Mouse (Mus musculus) cerebellum, adult 9-11 months (tissue): Measurements from ENCODE around the gene Pla2g12b.
"Not testable (repeated sequence)": the region's sequence is repeated elsewhere in the genome, so short reads cannot be mapped to it uniquely, and the experiment has no call there.

Experiments
- DNase-seq: peaks from one replicate; pipeline ENCODE4 v3.0.0; 2022

Pla2g12b gene

DNA sequence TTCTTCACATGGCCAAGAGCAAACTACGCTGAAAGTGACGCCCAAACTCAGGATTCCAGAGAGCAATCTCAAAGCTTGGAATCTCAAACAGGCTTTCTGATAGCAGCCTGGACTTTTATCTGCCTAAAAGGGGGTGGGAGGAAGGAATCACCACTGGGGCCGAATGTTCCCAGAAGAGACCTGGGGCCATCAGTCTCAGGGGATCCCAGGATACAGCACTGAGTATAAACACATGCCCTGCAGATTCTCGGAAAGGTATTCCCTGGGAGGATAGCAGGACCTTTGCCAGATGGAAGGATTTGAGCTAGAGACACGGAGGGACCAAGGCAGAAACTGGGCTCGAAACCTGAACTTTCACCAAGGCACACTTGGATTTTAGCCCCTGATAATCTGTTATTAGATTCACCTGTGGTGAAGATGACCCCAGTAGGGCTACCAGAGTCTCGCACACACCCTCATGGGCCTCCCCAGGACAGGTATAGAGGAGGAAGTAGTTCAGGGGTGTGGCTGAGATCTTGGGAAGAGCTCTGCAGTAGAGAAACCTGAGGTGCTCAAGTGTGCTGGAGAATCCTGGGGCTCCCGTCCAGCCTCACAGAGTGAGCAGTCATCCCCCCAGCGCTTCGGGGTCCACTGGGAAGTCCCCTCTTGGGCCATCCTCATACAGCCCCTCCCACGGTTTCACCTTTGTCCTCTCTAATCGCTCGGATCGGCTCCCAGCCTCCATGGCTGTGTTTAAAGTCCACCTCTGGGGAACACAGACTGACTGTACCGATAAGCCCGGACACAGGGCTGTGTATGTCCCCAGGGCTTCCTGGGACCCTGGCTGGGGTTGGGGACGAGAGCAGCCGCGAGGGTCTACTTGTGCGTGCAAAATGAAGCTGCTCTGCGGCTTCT, at the start of gene Pla2g12b:
Gene Pla2g12b (plus strand): TSS at position 762 of the 894 bp plus-strand sequence.
- no peak for DNase-seq

- DNase-seq, result no peak
Observed at GRCm38 (mm10) chr10:59354120-59354519, 49.3 kb upstream of the Pla2g12b start.

- DNase-seq, result no peak
Observed at GRCm38 (mm10) chr10:59355020-59355419, 48.4 kb upstream of the Pla2g12b start.

DNA sequence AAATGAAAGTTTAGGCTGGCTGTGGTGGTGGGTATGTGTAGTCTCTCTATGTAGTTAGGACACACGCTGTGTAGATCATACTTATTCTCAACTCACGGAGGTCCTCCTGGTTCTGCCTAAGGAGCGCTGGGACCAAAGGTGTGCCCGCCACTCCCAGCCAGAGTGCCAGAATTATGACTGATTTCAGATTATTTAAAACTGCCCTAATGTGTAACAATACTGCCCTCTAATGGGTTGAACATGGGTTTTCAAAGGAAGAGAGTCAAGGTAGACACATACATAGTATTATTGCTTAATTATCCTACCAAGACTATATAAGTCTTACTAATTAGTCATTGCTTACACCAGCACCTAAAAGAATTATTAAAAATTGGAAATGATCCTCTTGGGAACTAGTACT, 44.7 kb upstream of the Pla2g12b start:
- no peak for DNase-seq

DNA sequence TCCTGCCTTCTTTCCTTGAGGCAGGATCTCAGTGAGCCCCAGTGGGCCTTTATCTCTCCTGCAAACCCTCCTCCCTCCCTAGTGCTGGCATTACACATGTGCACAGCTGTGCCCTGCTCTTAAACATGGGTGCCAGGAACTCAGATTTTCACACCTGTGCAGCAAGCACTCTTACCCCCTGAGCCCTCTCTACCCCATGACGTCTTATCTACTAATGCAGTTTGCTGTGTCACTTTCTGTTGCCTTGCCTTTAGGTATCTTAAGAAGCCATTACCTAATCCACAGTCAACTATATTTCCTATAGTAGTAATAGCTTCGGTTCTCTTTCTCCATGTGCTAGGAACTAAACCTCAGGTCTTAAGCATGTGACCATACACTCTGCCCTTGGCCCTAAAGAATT, 40.3 kb upstream of the Pla2g12b start:
- no peak for DNase-seq

- DNase-seq, result no peak
Observed at GRCm38 (mm10) chr10:59364551-59364950, 38.9 kb upstream of the Pla2g12b start.

DNA sequence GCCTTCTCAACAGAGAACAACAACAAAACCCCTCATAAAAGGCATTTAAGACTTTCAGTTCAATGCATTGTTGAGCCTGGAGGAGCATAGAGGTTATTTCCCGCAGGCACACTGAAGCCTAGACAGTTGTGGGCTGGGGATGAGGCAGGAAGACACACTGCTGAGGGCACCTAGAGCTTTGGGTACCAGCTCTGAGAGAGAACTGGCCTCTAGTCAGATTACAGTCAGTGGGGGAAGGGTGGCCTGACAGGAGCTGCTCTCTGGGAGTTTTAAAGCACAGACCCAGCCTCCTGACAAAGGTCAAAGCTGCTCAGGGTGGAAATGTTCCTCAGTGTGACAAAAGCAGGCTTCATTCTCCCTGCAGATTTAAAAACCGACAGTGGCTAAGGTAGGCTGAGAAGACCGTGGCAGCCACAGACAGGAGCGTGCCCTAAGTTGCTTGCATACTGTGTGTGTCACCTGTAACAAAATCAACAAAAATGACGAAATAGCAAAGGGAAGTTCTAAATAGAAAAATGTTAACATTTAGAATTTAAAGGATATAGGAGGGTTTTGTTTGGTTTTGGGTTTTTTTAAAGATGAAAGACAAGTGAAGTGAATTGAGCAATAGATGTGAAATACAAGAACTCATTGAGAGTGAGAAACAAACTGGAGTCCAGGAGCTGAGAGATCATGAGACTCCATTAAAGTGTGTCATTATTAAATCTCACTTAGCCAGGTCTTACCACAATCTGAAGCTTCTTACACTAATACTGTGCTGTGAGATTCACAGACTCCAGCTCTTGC, 37.5 kb upstream of the Pla2g12b start:
- DNase-seq, result no peak

DNA sequence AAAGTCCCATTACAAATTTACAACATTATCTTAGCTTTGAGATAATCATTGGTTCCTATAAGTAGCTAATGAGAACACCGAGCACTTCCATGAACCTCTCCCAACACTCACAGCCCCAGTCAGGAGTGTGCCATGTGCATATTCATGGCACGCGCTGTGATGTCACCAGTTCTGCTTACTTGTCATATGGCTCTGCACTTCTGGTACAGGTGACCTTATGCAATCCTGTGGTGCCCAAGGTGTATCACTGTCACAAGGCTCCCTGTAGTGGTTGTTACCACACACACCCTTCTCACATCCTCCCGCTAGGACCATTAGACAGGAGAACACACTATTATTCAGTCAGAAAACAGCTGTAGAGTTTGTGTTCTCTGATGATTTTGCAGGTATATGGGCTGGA, 36.7 kb upstream of the Pla2g12b start:
- no peak for DNase-seq

DNA sequence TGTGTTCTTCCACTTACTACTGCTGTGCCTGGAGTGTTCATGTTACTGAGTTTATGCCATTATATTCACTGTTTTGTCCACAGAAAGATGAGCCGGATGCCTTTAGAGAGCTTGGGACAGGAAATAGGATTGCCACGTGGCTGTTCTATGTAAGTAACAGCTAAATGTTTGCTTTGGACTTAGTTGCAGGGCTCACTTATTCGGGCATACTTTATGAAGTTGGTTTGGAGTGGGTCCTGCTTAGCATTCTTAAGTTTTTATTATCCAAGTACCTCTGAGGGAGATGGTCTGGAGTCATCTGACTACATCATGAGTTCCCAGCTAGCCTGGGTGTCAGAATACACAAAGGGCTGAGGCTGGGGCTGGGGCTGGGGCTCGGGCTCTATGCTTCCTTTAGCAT, 36.3 kb upstream of the Pla2g12b start:
- DNase-seq, result no peak

- DNase-seq, result no peak
Observed at GRCm38 (mm10) chr10:59368729-59369128, 34.7 kb upstream of the Pla2g12b start.

DNA sequence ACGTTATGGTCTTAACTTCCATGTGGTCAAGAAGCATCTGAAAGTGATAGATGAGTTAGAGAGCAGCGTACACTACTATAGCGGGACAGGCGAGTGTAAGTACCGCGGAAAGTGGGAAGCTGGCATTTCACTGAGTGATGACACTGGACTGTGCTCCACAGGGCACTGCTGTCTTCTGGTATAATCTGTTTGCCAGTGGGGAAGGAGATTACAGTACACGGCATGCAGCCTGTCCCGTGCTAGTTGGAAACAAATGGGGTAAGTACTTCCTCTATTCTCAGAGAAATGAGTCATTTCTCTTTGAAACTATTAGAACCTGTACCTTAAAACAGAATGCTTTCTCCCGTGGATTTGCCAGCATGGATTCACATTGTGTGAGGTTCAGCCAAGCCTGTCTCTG, 34.0 kb upstream of the Pla2g12b start:
- DNase-seq, result no peak

DNA sequence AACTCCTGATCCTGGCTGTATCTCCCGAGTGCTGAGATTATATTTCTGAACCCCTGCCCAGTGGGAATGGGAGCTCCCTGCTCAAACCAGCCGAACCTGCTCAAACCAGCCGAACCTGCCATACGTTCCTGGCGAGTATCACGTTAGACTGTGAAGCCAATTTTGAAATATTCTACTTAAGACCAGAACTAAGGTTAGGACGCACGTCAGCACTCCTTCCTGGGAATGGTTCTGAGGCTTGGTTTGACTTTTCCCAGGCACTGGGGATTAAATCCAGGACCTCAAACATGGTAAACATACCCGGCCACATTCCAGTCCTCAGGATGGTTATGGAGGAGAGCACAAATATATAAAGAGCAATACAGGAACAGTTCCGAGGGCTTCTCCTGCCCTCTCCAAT, 25.6 kb upstream of the Pla2g12b start:
- DNase-seq, result no peak

GRCm38 (mm10) chr10:59378728-59379127, 24.7 kb upstream of the Pla2g12b start:
- DNase-seq, result no peak

DNA sequence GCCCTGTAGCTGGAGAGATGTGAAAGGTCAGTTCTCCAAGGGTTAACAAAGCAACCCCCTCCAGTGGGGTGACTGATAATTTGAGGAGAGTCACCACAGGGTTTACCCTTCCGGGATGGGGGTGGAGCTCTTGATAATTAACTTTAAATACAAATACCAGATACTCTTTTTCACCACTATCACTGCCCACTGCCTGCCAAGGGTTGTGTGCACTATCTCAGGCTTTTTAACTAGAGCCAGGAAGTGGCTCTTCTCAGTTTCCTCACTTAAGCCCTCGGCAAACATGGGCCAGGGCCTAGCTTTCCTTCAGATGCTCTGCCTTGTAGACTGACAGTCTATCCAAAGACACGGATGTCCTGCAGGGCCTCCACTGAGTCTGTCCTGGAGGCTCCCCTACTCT, 23.5 kb upstream of the Pla2g12b start:
- DNase-seq, result no peak

DNA sequence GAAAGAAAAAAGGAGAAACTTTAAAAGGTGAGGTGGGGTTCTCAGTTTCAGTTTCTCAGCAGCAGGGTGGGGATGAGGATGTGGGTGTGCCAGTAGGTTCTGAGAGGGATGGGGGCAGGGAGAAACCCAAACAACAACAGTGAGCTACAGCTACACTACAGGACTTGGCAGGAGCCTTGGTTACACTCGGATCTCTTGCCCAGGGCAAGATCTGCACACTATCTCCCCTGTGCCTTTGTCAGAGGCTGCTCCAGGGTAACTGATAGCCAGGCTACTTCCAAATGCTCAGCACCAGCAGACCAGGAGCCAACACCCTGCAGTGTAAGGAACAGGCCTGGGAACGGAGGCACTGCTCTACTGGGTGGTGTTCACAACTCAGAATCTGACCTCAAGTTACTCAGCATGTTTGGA, 23.0 kb upstream of the Pla2g12b start:
- no peak for DNase-seq

DNA sequence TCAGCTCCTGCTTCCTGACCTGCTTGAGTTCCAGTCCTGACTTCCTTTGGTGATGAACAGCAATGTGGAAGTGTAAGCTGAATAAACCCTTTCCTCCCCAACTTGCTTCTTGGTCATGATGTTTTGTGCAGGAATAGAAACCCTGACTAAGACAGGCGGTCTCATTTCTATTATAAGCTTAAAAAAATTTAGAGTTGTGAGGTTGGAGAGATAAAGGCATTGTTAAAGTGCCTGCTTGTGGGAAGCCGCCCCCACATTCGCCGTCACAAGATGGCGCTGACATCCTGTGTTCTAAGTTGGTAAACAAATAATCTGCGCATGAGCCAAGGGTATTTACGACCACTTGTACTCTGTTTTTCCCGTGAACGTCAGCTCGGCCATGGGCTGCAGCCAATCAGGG, 21.9 kb upstream of the Pla2g12b start:
- not testable (repeated sequence) for DNase-seq

DNA sequence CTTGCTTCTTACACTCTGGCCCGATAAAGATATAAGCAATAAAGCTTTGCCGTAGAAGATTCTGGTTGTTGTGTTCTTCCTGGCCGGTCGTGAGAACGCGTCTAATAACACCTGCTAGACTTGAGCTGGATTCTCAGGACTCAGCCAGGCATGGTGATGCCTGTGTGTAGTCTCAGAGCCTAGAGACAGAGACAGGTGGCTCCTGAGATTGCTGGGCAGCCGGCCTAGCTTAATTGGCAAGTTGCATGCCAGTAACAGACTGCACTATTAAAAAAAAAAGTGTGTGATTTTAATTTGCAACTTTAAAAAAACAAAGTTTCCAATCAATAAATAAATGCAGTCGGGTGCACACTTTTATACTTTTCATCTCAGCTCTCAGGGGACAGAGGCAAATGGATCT, 16.5 kb upstream of the Pla2g12b start:
- DNase-seq, result peak; percentile 81

- no peak for DNase-seq
Observed at GRCm38 (mm10) chr10:59389652-59390051, 13.8 kb upstream of the Pla2g12b start.

DNA sequence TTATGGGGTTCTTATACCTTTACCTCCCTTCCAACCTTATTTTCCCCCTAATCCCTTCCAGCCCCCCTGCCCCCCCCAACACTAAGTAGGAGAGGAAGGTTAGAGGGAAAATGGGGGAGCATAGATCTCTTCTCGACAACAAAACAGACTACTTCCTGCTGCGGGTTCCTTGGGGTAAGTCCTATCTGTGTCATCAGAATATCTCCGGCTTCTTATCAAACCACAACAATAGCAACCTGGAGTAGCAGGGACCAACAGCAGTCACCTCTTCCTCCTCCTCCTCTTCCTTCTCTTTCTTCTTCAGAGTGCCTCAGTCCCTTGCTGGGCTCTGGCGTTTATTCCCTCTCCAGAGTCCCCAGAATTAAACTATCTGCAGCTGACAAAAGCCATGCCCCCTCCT, 11.6 kb upstream of the Pla2g12b start:
- no peak for DNase-seq

DNA sequence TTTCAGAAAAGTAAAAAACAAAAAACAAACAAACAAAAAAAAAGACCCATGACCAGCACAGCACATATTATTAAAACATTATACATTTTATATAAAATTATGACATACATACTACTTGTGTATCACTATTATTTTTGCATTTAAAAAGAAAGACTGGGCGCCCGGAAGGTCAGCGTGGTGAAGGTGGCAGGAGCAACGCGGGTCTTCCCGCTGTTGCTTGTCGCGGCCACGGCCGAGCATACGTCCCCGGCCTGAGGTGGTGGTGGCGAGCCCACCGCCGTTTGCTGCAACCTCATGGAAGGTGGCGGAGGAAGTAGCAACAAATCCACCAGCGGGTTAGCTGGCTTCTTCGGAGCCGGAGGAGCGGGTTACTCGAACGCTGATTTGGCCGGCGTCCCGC, 8.0 kb upstream of the Pla2g12b start, which contains the start of gene Gm10273:
Gene Gm10273 (plus strand): TSS at position 172 of the 400 bp plus-strand sequence.
- DNase-seq, result not testable (repeated sequence)

DNA sequence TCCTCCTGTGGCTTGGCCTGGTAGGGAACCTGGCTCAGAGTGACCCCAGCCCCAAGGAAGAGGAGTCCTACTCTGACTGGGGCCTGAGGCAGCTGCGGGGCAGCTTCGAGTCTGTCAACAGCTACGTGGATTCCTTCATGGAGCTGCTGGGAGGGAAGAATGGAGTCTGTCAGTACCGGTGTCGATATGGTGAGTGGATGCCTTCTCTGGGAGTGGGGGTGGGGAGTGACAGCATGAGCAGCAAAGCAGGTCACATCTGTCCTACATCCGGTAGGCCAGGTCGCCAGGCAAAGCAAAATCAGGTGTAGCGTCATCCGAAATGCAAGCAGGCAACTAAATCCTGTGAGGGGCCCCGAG, 311 bp downstream of the Pla2g12b start:
- DNase-seq, result no peak

DNA sequence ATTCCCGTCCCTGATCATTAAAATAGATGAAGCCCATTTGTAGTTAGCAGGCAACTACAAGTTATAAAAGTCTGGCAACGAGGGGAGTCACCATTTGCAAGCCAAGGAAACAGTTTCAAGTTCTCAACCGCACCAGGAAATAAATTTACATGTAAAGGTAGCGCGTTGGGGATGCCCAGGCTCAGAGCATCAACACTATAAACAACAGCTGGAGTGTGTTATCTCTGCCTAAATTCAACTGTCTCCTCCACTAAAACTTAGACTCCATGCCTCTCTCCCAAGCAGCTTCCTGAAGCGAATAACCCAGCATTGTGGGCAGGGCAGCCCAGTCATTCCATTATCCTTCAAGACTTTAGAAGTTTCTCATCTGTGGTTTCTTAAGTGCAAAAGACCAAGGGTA, 5.0 kb downstream of the Pla2g12b start:
- no peak for DNase-seq

DNA sequence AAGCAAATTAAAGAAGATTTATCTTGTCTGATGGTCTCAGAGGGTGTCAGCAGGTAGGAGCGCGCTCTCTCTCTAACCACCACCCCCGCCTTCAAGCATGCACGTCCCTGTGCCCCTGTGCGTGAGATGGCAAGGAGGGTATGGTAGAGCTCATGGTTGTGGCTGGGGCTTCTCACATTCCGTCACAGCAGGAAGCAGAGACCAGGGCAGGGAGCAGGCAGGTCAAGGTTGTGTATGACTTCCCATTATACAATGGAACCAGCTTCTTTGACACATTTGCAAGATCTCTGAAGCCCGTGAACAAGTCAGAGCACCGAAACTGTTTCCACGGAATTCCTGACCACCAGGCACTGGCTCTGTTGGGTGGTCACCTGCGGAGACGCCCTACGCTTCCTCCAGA, 6.8 kb downstream of the Pla2g12b start:
- no peak for DNase-seq

DNA sequence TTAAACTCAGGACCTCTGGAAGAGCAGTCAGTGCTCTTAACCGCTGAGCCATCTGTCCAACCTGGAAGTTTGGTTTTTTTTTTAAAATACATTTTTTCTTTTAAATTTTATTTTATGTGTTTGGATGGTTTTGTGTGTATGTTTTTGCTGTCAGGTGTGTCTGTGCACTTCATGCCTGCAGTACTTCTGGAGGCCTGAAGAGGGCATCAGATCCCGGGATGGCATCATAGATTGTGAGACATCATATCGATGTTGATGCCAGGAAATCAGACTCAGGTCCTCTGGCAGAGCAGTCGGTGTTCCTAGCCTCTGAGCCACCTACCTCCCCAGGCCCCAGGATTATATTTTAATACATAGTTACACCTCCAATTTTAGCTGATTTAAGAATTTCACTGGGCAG, 10.3 kb downstream of the Pla2g12b start:
- no peak for DNase-seq
